Mouse (Mus musculus): ENCODE data around the gene Mmp12. TPM values are rescaled to one million over a fixed set of nuclear protein-coding genes. Genes with fewer than 3 reads are reported as not detected.
"Not testable (repeated sequence)": the region's sequence is repeated elsewhere in the genome, so short reads cannot be mapped to it uniquely, and the experiment has no call there.

Mmp12 gene
- polyA plus RNA-seq (2012; ENCODE audit: insufficient read depth, insufficient read length, low replicate concordance, missing spikeins), result not detected in 2 replicates

DNA sequence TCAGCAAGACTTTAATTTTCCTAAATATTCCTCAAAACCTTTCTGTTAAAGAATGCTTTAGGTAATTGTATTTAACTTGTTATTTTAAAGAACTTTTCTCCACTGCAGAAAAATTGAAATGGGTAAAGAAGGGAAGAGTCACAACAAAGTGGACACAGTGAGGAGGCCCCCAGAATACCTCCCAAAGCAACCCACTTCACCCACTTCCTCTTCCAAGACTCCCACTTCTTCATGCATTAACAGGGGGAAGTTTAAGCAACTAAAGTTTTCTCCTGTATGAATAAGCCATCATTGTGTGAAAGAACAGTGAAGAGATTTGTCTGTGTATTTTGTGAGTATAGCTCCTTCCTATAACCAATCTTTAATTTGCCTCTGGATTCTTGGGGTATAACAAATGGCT, at the start of gene Mmp12:
Gene Mmp12, plus strand, starts transcription at position 275 of the 400 bp plus-strand sequence.
- Histone ChIP-seq H3K4me1 (ENCODE audit: control insufficient read depth, insufficient read depth, low read length) (no peaks in the 10 kb centered on the region), H3K27ac (ENCODE audit: insufficient read depth, low read depth, low read length) (no peak within 1 kb of the TSS), H3K4me3 (ENCODE audit: insufficient read depth, low read depth, low read length) (no peak within 1 kb of the TSS)
- TF ChIP-seq POLR2A (IDR thresholded peaks at IDR 0.05; ENCODE audit: insufficient read depth, low read depth, low read length) (no peak), CTCF (IDR thresholded peaks at IDR 0.05; ENCODE audit: insufficient read depth, low read depth, low read length) (no peak)

DNA sequence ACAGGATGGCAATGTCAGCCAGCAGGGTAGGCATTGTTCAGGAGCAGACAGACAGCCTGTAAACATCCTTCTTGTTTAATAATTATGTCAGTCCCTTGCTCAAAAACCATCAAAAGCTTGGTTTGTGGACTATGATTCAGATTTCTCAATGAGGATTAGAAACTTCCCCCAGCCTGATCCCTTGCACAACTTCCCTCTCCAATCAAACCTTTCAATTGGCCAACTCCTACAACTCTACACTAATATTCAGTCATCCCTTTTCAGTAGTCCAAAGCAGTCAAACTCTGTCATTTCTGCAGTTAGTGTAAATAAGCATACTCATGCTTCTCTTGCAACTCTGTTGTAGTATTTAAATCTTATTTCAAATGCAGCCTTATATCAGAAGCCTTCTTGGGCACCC, 12.3 kb upstream of the Mmp12 start:
- Histone ChIP-seq H3K27ac (ENCODE audit: insufficient read depth, low read depth, low read length) (no peak overlapping the region), H3K4me1 (ENCODE audit: control insufficient read depth, insufficient read depth, low read length) (no peaks in the 10 kb centered on the region), H3K4me3 (ENCODE audit: insufficient read depth, low read depth, low read length) (no peak overlapping the region)
- no peak for TF ChIP-seq CTCF (IDR thresholded peaks at IDR 0.05; ENCODE audit: insufficient read depth, low read depth, low read length)
- no peak for TF ChIP-seq POLR2A (IDR thresholded peaks at IDR 0.05; ENCODE audit: insufficient read depth, low read depth, low read length)

- WGBS, result 91% methylated on average over 5 of the region's 6 CpGs
- no peak overlapping the region for H3K27ac ChIP-seq (ENCODE audit: insufficient read depth, low read depth, low read length)
- H3K4me1 ChIP-seq (ENCODE audit: control insufficient read depth, insufficient read depth, low read length), result no peaks in the 10 kb centered on the region
- H3K4me3 ChIP-seq (ENCODE audit: insufficient read depth, low read depth, low read length), result no peak overlapping the region
- no peak for TF ChIP-seq POLR2A (IDR thresholded peaks at IDR 0.05; ENCODE audit: insufficient read depth, low read depth, low read length)
- TF ChIP-seq CTCF (IDR thresholded peaks at IDR 0.05; ENCODE audit: insufficient read depth, low read depth, low read length), result no peak
Observed at GRCm38 (mm10) chr9:7335766-7336680, 8.2 kb upstream of the Mmp12 start.

DNA sequence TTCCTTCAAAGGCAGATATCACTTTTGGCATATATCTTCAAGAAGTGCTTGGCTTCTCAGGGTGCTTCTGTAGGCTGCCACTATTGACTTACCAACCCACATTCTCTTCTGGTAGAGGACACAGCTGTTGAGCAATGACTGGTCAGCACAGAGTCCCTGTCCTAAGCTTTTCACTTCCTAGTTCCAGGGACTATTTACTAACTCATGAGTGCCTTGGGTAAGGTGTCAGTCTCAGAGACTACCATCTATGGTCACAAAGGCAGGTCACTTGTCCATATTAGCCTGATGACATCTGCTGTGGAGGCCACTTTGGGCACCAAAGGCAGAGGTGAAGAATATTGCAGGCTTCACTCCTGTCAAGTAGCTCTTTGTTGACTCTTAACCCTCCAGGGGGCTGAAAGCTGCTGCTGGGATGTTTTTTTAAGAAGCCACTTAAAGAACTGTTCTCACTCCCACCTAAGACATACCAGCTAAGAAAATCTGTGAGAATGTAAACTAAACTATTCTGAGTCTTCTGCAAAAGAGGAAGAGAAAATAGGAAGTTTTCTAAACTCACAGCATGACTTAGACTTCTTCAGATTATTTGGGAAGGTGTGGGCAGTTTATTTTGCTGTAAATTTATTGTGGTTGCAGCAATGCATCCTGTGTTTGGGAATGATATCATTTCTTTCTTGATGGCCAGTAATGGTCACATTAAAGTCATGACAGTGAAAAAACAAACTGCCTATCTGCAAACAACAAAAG, 7.3 kb upstream of the Mmp12 start:
- Histone ChIP-seq H3K27ac (ENCODE audit: insufficient read depth, low read depth, low read length) (no peak overlapping the region), H3K4me3 (ENCODE audit: insufficient read depth, low read depth, low read length) (no peak overlapping the region), H3K4me1 (ENCODE audit: control insufficient read depth, insufficient read depth, low read length) (no peaks in the 10 kb centered on the region)
- no peak for TF ChIP-seq POLR2A (IDR thresholded peaks at IDR 0.05; ENCODE audit: insufficient read depth, low read depth, low read length)
- TF ChIP-seq CTCF (IDR thresholded peaks at IDR 0.05; ENCODE audit: insufficient read depth, low read depth, low read length), result no peak

GRCm38 (mm10) chr9:7345513-7345912, 1.3 kb downstream of the Mmp12 start:
- TF ChIP-seq CTCF (IDR thresholded peaks at IDR 0.05; ENCODE audit: insufficient read depth, low read depth, low read length), result no peak
- TF ChIP-seq POLR2A (IDR thresholded peaks at IDR 0.05; ENCODE audit: insufficient read depth, low read depth, low read length), result no peak
- Histone ChIP-seq H3K4me1 (ENCODE audit: control insufficient read depth, insufficient read depth, low read length) (no peaks in the 10 kb centered on the region), H3K4me3 (ENCODE audit: insufficient read depth, low read depth, low read length) (no peak overlapping the region), H3K27ac (ENCODE audit: insufficient read depth, low read depth, low read length) (no peak overlapping the region)
- WGBS, result 91% methylated on average over 2 of the region's 2 CpGs

GRCm38 (mm10) chr9:7354535-7354934, 10.4 kb downstream of the Mmp12 start:
- H3K4me3 ChIP-seq (ENCODE audit: insufficient read depth, low read depth, low read length), result no peak overlapping the region
- no peak overlapping the region for H3K27ac ChIP-seq (ENCODE audit: insufficient read depth, low read depth, low read length)
- WGBS, result 77% methylated on average over 3 of the region's 3 CpGs
- H3K4me1 ChIP-seq (ENCODE audit: control insufficient read depth, insufficient read depth, low read length), result no peaks in the 10 kb centered on the region
- TF ChIP-seq POLR2A (IDR thresholded peaks at IDR 0.05; ENCODE audit: insufficient read depth, low read depth, low read length) (no peak), CTCF (IDR thresholded peaks at IDR 0.05; ENCODE audit: insufficient read depth, low read depth, low read length) (no peak)

DNA sequence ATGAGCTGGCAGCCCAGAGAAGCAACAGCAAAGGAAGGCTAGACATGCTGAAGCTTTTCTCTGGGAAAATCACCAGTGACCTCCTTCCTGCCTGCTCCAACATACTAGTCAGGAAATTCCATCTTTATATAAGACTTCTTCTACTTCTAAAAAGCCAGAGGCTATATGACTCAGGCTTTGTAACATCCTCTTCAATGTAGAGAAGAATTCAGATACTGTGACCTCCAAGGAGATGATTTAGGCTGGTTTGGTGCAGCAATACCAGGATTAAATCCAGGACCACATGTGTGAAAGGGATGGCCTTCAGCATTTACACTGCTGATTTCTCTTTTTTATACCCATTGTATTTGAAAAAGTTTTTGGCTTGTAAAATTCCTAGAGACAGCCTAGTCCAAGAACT, 43.8 kb downstream of the Mmp12 start, which contains the start of gene Mmp1b:
Gene Mmp1b, minus strand, starts transcription at position 101 of the 400 bp plus-strand sequence.
- Histone ChIP-seq H3K27ac (ENCODE audit: insufficient read depth, low read depth, low read length) (no peak within 1 kb of the TSS), H3K4me3 (ENCODE audit: insufficient read depth, low read depth, low read length) (no peak within 1 kb of the TSS), H3K4me1 (ENCODE audit: control insufficient read depth, insufficient read depth, low read length) (no peaks in the 10 kb centered on the region)
- no peak for TF ChIP-seq CTCF (IDR thresholded peaks at IDR 0.05; ENCODE audit: insufficient read depth, low read depth, low read length)
- no peak for TF ChIP-seq POLR2A (IDR thresholded peaks at IDR 0.05; ENCODE audit: insufficient read depth, low read depth, low read length)

DNA sequence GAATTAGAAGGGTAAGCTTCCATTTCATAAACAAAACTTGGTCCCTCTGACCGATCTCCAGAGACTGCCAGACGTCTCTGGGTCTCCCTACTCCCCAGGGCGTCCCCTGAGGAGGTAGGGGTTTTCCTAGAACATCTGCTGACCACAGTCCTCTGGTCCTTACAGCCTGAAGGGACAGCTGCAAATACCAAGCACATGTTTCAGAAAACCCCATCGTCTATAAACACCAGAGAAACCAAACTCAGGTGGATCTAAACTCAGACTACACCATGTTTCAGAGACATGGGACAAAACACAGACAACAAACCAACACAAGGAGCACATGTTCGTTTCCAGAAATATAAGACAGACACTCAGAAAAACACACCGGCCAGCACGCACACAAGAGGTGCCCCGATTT, 52.4 kb downstream of the Mmp12 start:
- WGBS, result 71% methylated on average over 8 of the region's 8 CpGs
- not testable (repeated sequence) for H3K27ac ChIP-seq (ENCODE audit: insufficient read depth, low read depth, low read length); H3K4me3 ChIP-seq (ENCODE audit: insufficient read depth, low read depth, low read length); H3K4me1 ChIP-seq (ENCODE audit: control insufficient read depth, insufficient read depth, low read length)

Other genes with a start within 250 kb of the Mmp12 start
- gene Dync2h1, start 159.9 kb upstream of the Mmp12 start, polyA plus RNA-seq (2012; ENCODE audit: insufficient read depth, insufficient read length, low replicate concordance, missing spikeins), result not detected in 2 replicates
- not detected in 2 replicates for gene Dcun1d5, start 159.9 kb upstream of the Mmp12 start, polyA plus RNA-seq (2012; ENCODE audit: insufficient read depth, insufficient read length, low replicate concordance, missing spikeins)
- gene Mmp13, start 71.9 kb upstream of the Mmp12 start, polyA plus RNA-seq (2012; ENCODE audit: insufficient read depth, insufficient read length, low replicate concordance, missing spikeins), result not detected in 2 replicates
- gene Mmp1b, start 43.7 kb downstream of the Mmp12 start, polyA plus RNA-seq (2012; ENCODE audit: insufficient read depth, insufficient read length, low replicate concordance, missing spikeins), result not detected in 2 replicates
- gene Mmp3, start 101.4 kb downstream of the Mmp12 start, polyA plus RNA-seq (2012; ENCODE audit: insufficient read depth, insufficient read length, low replicate concordance, missing spikeins), result not detected in 2 replicates
- not detected in 2 replicates for gene Mmp10, start 158.0 kb downstream of the Mmp12 start, polyA plus RNA-seq (2012; ENCODE audit: insufficient read depth, insufficient read length, low replicate concordance, missing spikeins)
- not detected in 2 replicates for gene Mmp8, start 214.1 kb downstream of the Mmp12 start, polyA plus RNA-seq (2012; ENCODE audit: insufficient read depth, insufficient read length, low replicate concordance, missing spikeins)
- not detected in 2 replicates for gene Mmp27, start 227.0 kb downstream of the Mmp12 start, polyA plus RNA-seq (2012; ENCODE audit: insufficient read depth, insufficient read length, low replicate concordance, missing spikeins)

Measured in olfactory bulb, adult 2 months (tissue).